Mouse (Mus musculus) ES-Bruce4 (cell line): ENCODE measurements around the gene Rnf217. TPM values are rescaled to one million over a fixed set of nuclear protein-coding genes. Genes with fewer than 3 reads are reported as not detected.

Experiments used
- H3K27ac ChIP-seq: 2 replicates; pipeline ENCODE4 v1.5.1; 2012; ENCODE audit warnings: low read length, inconsistent platforms; ENCODE audit not compliant: insufficient read depth
- H3K27me3 ChIP-seq: 2 replicates; pipeline ENCODE4 v1.6.1; 2012; ENCODE audit warnings: mild to moderate bottlenecking, low read length, inconsistent platforms; ENCODE audit not compliant: control insufficient read depth, poor library complexity, insufficient read depth, severe bottlenecking
- H3K36me3 ChIP-seq: 2 replicates; pipeline ENCODE4 v1.6.1; 2012; ENCODE audit warnings: inconsistent platforms, mild to moderate bottlenecking, low read length, moderate library complexity; ENCODE audit not compliant: control insufficient read depth, poor library complexity, insufficient read depth, severe bottlenecking
- H3K4me1 ChIP-seq: one replicate; pipeline ENCODE4 v1.8.1; 2011; ENCODE audit warnings: low read length; ENCODE audit not compliant: control insufficient read depth, insufficient read depth
- H3K4me3 ChIP-seq: 2 replicates; pipeline ENCODE4 v1.5.1; 2011; ENCODE audit warnings: low read depth, mild to moderate bottlenecking, low read length
- H3K9ac ChIP-seq: 2 replicates; pipeline ENCODE4 v1.6.1; 2012; ENCODE audit warnings: low read depth, mild to moderate bottlenecking, inconsistent platforms; ENCODE audit not compliant: poor library complexity, severe bottlenecking
- H3K9me3 ChIP-seq: replicated peaks from 2 replicates; pipeline ENCODE4 v1.6.1; 2012; ENCODE audit warnings: mild to moderate bottlenecking, low read length, inconsistent platforms; ENCODE audit not compliant: control insufficient read depth, poor library complexity, insufficient read depth, severe bottlenecking
- CTCF ChIP-seq: IDR thresholded peaks from one replicate; pipeline ENCODE4 v1.8.1; 2011; ENCODE audit warnings: low read depth, low read length
- EP300 ChIP-seq: IDR thresholded peaks from 2 replicates; pipeline ENCODE4 v1.6.1; 2011; ENCODE audit warnings: low read depth, low read length; ENCODE audit not compliant: insufficient read depth
- POLR2A ChIP-seq: IDR thresholded peaks from one replicate; pipeline ENCODE4 v1.8.1; 2011; ENCODE audit warnings: low read length; ENCODE audit not compliant: insufficient read depth
- polyA plus RNA-seq: library from polyadenylated mRNA; stranded (reverse); fragments of >200 nt; gene quantifications from 2 replicates; pipeline ENCODE4 v1.2.4, GENCODE M21; 2011; ENCODE audit warnings: low read depth; ENCODE audit not compliant: missing spikeins, insufficient read depth, insufficient read length

Gene Rnf217
- polyA plus RNA-seq, 1 experiment, result 2.1 TPM

- Histone ChIP-seq H3K36me3 (no peaks in the 10 kb centered on the region), H3K27ac (no peak overlapping the region), H3K4me3 (no peak overlapping the region), H3K9ac (no peak overlapping the region), H3K4me1 (no peaks in the 10 kb centered on the region), H3K9me3 (no peaks in the 10 kb centered on the region), H3K27me3 (no peaks in the 10 kb centered on the region)
- TF ChIP-seq POLR2A, result no peak
Measured at GRCm38 (mm10) chr10:31501644-31502043, 107.3 kb downstream of the Rnf217 start.

- H3K4me1 ChIP-seq, result no peaks in the 10 kb centered on the region
- H3K27ac ChIP-seq, result no peak overlapping the region
- no peaks in the 10 kb centered on the region for H3K36me3 ChIP-seq
- H3K4me3 ChIP-seq, result no peak overlapping the region
- H3K27me3 ChIP-seq, result no peaks in the 10 kb centered on the region
- H3K9ac ChIP-seq, result no peak overlapping the region
- H3K9me3 ChIP-seq, result no peaks in the 10 kb centered on the region
- TF ChIP-seq POLR2A (no peak), CTCF (no peak), EP300 (no peak)
Measured at GRCm38 (mm10) chr10:31496931-31497330, 112.1 kb downstream of the Rnf217 start.

- TF ChIP-seq CTCF (no peak), EP300 (no peak), POLR2A (no peak)
- H3K4me3 ChIP-seq, result no peak overlapping the region
- H3K4me1 ChIP-seq, result no peaks in the 10 kb centered on the region
- no peaks in the 10 kb centered on the region for H3K36me3 ChIP-seq
- no peaks in the 10 kb centered on the region; the same call in 1 of the 2 replicates for H3K9me3 ChIP-seq
- no peak overlapping the region for H3K9ac ChIP-seq
- no peaks in the 10 kb centered on the region for H3K27me3 ChIP-seq
- no peak overlapping the region for H3K27ac ChIP-seq
Measured at GRCm38 (mm10) chr10:31495826-31496225, 113.2 kb downstream of the Rnf217 start.

GRCm38 (mm10) chr10:31494296-31494695 lies 114.7 kb downstream of the Rnf217 start:
- H3K4me1 ChIP-seq, result no peaks in the 10 kb centered on the region
- no peaks in the 10 kb centered on the region for H3K27me3 ChIP-seq
- TF ChIP-seq CTCF (no peak), EP300 (no peak), POLR2A (no peak)
- H3K27ac ChIP-seq, result no peak overlapping the region
- H3K36me3 ChIP-seq, result no peaks in the 10 kb centered on the region
- no peak overlapping the region for H3K4me3 ChIP-seq
- peaks cover 13% of the 10 kb centered on the region for H3K9me3 ChIP-seq
- no peak overlapping the region for H3K9ac ChIP-seq

- H3K9me3 ChIP-seq, result no peaks in the 10 kb centered on the region
- no peaks in the 10 kb centered on the region for H3K4me1 ChIP-seq
- H3K36me3 ChIP-seq, result no peaks in the 10 kb centered on the region
- no peak overlapping the region for H3K9ac ChIP-seq
- no peak overlapping the region for H3K4me3 ChIP-seq
- no peaks in the 10 kb centered on the region for H3K27me3 ChIP-seq
- H3K27ac ChIP-seq, result no peak overlapping the region
- TF ChIP-seq CTCF (no peak), EP300 (no peak), POLR2A (no peak)
Measured at GRCm38 (mm10) chr10:31467043-31467898, 141.7 kb downstream of the Rnf217 start.

- Histone ChIP-seq H3K27me3 (no peaks in the 10 kb centered on the region), H3K9ac (no peak overlapping the region), H3K4me1 (no peaks in the 10 kb centered on the region), H3K36me3 (no peaks in the 10 kb centered on the region), H3K4me3 (no peak overlapping the region), H3K9me3 (no peaks in the 10 kb centered on the region), H3K27ac (no peak overlapping the region)
- TF ChIP-seq CTCF (no peak), POLR2A (no peak)
Measured at GRCm38 (mm10) chr10:31465840-31466541, 143.0 kb downstream of the Rnf217 start.
